Mouse (Mus musculus): ENCODE results near the gene Irf3.

Irf3 gene

GRCm38 (mm10) chr7:45033722-45034359, 36.4 kb downstream of the Irf3 start:
- no peak for DNase-seq (ENCODE audit: low read depth, low spot score)

- DNase-seq (ENCODE audit: low read depth, low spot score), result no peak
These were observed 38.2 kb downstream of the Irf3 start for GRCm38 (mm10) chr7:45035631-45036030.

GRCm38 (mm10) chr7:45036702-45037101, 39.3 kb downstream of the Irf3 start:
- DNase-seq (ENCODE audit: low read depth, low spot score), result no peak

GRCm38 (mm10) chr7:45037720-45038361, 40.4 kb downstream of the Irf3 start:
- peak; percentile 67 for DNase-seq (ENCODE audit: low read depth, low spot score)

- DNase-seq (ENCODE audit: low read depth, low spot score), result no peak
These were observed 41.0 kb downstream of the Irf3 start for GRCm38 (mm10) chr7:45038411-45038810.

GRCm38 (mm10) chr7:45040851-45041250, 43.4 kb downstream of the Irf3 start:
- DNase-seq (ENCODE audit: low read depth, low spot score), result no peak

- DNase-seq (ENCODE audit: low read depth, low spot score), result no peak
These were observed 45.9 kb downstream of the Irf3 start for GRCm38 (mm10) chr7:45043307-45043706.

GRCm38 (mm10) chr7:45045741-45046140, 48.3 kb downstream of the Irf3 start:
- DNase-seq (ENCODE audit: low read depth, low spot score), result no peak

GRCm38 (mm10) chr7:45046853-45047350, 49.5 kb downstream of the Irf3 start:
- no peak for DNase-seq (ENCODE audit: low read depth, low spot score)

GRCm38 (mm10) chr7:45047491-45047890, 50.0 kb downstream of the Irf3 start:
- DNase-seq (ENCODE audit: low read depth, low spot score), result no peak

GRCm38 (mm10) chr7:45048001-45048890, 50.8 kb downstream of the Irf3 start:
- no peak for DNase-seq (ENCODE audit: low read depth, low spot score)

- DNase-seq (ENCODE audit: low read depth, low spot score), result no peak
These were observed 51.6 kb downstream of the Irf3 start for GRCm38 (mm10) chr7:45048923-45049657.

GRCm38 (mm10) chr7:45050945-45051600, 53.6 kb downstream of the Irf3 start:
- DNase-seq (ENCODE audit: low read depth, low spot score), result peak; percentile 58

- peak; percentile 24 for DNase-seq (ENCODE audit: low read depth, low spot score)
These were observed 54.1 kb downstream of the Irf3 start for GRCm38 (mm10) chr7:45051601-45051974.

Measured in CD4-positive helper T cell, adult 2 months (primary cell).